Mouse (Mus musculus) brain, embryonic 14.5 days (tissue): ENCODE results near the gene Astl.

Experiments
- CTCF ChIP-seq: fragments of 200-500 bp; IDR thresholded peaks from 2 replicates; pipeline ENCODE4 v1.5.1; 2012; ENCODE audit warnings: inconsistent platforms, mild to moderate bottlenecking, moderate library complexity, borderline replicate concordance; ENCODE audit not compliant: insufficient read depth, insufficient read length; ENCODE audit errors: extremely low read depth
- POLR2A ChIP-seq: fragments of 200-500 bp; IDR thresholded peaks from 2 replicates; pipeline ENCODE4 v1.6.1; 2012; ENCODE audit warnings: mild to moderate bottlenecking, inconsistent platforms, borderline replicate concordance; ENCODE audit not compliant: poor library complexity, insufficient read depth, insufficient read length, severe bottlenecking; ENCODE audit errors: extremely low read depth

GRCm38 (mm10) chr2:127298056-127298455, 40.4 kb upstream of the Astl start:
- TF ChIP-seq POLR2A (no peak), CTCF (no peak)
